Mouse (Mus musculus) C2C12 (cell line): ENCODE data around the gene AL607142.1.

Experiments
- CEBPB ChIP-seq: IDR thresholded peaks from one replicate; pipeline ENCODE4 v1.6.1; 2011; ENCODE audit warnings: low read depth, mild to moderate bottlenecking, control low read depth, moderate library complexity
- CTCF ChIP-seq: IDR thresholded peaks from one replicate; pipeline ENCODE4 v1.5.1; 2011; ENCODE audit not compliant: control insufficient read depth, insufficient read depth, insufficient read length
- FOSL1 ChIP-seq: IDR thresholded peaks from one replicate; pipeline ENCODE4 v1.8.0; 2011; ENCODE audit warnings: mild to moderate bottlenecking, low read length; ENCODE audit not compliant: poor library complexity, insufficient read depth, severe bottlenecking
- MAX ChIP-seq: IDR thresholded peaks from one replicate; pipeline ENCODE4 v1.6.1; 2011; ENCODE audit warnings: mild to moderate bottlenecking, control low read depth
- USF1 ChIP-seq: IDR thresholded peaks from one replicate; pipeline ENCODE4 v1.6.1; 2011; ENCODE audit warnings: low read depth, mild to moderate bottlenecking, control low read depth, moderate library complexity

- TF ChIP-seq CTCF (no peak), USF1 (no peak), MAX (no peak), FOSL1 (no peak), CEBPB (no peak)
Measured at GRCm38 (mm10) chr4:120024071-120024470, 40.7 kb upstream of the AL607142.1 start.
